Mouse (Mus musculus): ENCODE measurements around the gene Fstl4.

DNA sequence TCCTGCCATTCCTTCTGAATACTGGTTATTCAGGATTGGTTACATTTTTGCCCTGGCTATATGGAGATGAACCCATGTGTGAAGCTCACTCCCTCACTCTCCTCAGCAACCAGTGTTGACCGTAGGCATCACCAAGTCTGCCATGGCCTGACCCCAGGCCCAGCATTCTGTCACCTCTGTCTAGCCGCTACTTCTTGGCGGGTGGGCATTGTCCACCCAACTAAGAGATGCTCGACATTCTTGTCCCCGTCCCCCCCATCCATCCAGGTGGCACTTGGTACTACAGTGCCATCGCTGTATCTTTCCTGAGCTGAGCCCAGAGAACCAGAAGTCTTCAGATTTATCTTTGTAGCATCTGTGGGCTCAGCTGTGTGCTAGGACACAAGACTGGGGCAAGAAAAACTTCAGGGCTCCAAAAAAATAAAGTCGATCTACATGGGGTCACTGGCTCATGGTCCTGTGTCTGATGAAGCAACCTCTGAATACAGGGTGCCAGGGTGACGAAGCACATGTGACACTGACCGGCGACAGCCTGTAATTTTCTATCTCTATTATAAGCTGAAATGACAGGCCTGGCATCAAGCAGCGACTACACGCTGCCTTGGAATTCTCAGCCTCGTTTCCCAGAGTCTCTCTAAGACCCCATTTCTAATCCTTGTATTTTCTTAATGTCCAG lies 417.9 kb downstream of the Fstl4 start:
- TF ChIP-seq CTCF (IDR thresholded peaks at IDR 0.05; ENCODE audit: extremely low read depth, insufficient read depth, insufficient read length, insufficient replicate concordance) (no peak), POLR2A (IDR thresholded peaks at IDR 0.05; ENCODE audit: low read depth, low read length) (no peak)

Data from spleen, adult 2 months (tissue).